Mouse (Mus musculus): ENCODE data around the gene Itgb5.

Itgb5 gene

GRCm38 (mm10) chr16:33829301-33829831 lies at the start of gene Itgb5:
Gene Itgb5 (plus strand): TSS chr16:33829665.
- peak; percentile 88 for DNase-seq

- DNase-seq: no peak
These were observed 47.4 kb upstream of the Itgb5 start for GRCm38 (mm10) chr16:33781789-33782728.

GRCm38 (mm10) chr16:33782729-33783091 lies 46.8 kb upstream of the Itgb5 start:
- DNase-seq: no peak

GRCm38 (mm10) chr16:33784547-33784946 lies 44.9 kb upstream of the Itgb5 start:
- no peak for DNase-seq

- DNase-seq: no peak
These were observed 44.3 kb upstream of the Itgb5 start for GRCm38 (mm10) chr16:33785092-33785704.

- DNase-seq: no peak
These were observed 42.6 kb upstream of the Itgb5 start for GRCm38 (mm10) chr16:33786657-33787390.

- DNase-seq: no peak
These were observed 35.3 kb upstream of the Itgb5 start, which contains the start of gene Muc13 for GRCm38 (mm10) chr16:33793846-33794791. Gene Muc13 (plus strand): TSS chr16:33794037.

GRCm38 (mm10) chr16:33795106-33795505 lies 34.4 kb upstream of the Itgb5 start:
- DNase-seq: no peak

- DNase-seq: no peak
These were observed 33.6 kb upstream of the Itgb5 start for GRCm38 (mm10) chr16:33795887-33796286.

- no peak for DNase-seq
These were observed 32.7 kb upstream of the Itgb5 start for GRCm38 (mm10) chr16:33796756-33797155.

GRCm38 (mm10) chr16:33797860-33798259 lies 31.6 kb upstream of the Itgb5 start:
- DNase-seq: peak; percentile 82

- no peak for DNase-seq
These were observed 19.5 kb upstream of the Itgb5 start for GRCm38 (mm10) chr16:33810002-33810401.

GRCm38 (mm10) chr16:33818413-33819165 lies 10.9 kb upstream of the Itgb5 start:
- no peak for DNase-seq

- DNase-seq: peak; percentile 93
These were observed 8.9 kb upstream of the Itgb5 start for GRCm38 (mm10) chr16:33820269-33821178.

- DNase-seq: no peak
These were observed 4.9 kb upstream of the Itgb5 start for GRCm38 (mm10) chr16:33824603-33825002.

- no peak for DNase-seq
These were observed 969 bp upstream of the Itgb5 start for GRCm38 (mm10) chr16:33828496-33828895.

GRCm38 (mm10) chr16:33829842-33830511 lies 512 bp downstream of the Itgb5 start:
- DNase-seq: peak; percentile 73

- DNase-seq: no peak
These were observed 1.1 kb downstream of the Itgb5 start for GRCm38 (mm10) chr16:33830512-33831105.

- DNase-seq: no peak
These were observed 2.6 kb downstream of the Itgb5 start for GRCm38 (mm10) chr16:33832057-33832456.
